Mouse (Mus musculus): ENCODE measurements at regions not wholly inside any gene's neighbourhood (a gene's known extent, or its start where the extent isn't known, plus 50 kb on each side); places are given as distances from the start of the nearest gene placed in this dataset.

GRCm38 (mm10) chr9:47276303-47277005 lies 253.5 kb upstream of the Cadm1 start:
- no peak for DNase-seq (ENCODE audit: low spot score)

DNA sequence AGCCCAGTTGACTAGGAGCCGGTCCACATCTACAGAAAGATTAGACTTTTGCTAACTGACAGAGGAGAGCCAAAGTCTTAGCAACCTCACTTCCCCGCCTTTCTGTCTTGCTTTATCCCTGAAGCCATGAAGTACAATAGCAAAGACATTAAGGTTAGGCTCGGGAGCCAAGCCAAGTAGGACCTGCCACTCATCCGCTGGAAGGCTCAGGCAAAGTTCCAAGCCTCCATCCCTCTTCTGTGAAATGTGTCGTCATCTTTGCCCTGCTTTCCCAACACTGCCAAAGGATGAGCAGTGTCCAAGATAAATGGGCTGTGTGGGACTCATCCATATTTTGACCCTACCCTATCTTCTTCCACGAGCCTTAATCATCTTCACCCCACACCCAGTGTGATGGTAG lies 250.6 kb upstream of the Cadm1 start:
- peak; percentile 5 for DNase-seq (ENCODE audit: low spot score)

- DNase-seq (ENCODE audit: low spot score): no peak
Measured at GRCm38 (mm10) chr9:47280146-47280545, 249.8 kb upstream of the Cadm1 start.

GRCm38 (mm10) chr9:47280598-47280997 lies 249.4 kb upstream of the Cadm1 start:
- no peak for DNase-seq (ENCODE audit: low spot score)

GRCm38 (mm10) chr9:47283746-47284455 lies 246.1 kb upstream of the Cadm1 start:
- no peak for DNase-seq (ENCODE audit: low spot score)

- DNase-seq (ENCODE audit: low spot score): no peak
Measured at GRCm38 (mm10) chr9:47286930-47287722, 242.8 kb upstream of the Cadm1 start.

DNA sequence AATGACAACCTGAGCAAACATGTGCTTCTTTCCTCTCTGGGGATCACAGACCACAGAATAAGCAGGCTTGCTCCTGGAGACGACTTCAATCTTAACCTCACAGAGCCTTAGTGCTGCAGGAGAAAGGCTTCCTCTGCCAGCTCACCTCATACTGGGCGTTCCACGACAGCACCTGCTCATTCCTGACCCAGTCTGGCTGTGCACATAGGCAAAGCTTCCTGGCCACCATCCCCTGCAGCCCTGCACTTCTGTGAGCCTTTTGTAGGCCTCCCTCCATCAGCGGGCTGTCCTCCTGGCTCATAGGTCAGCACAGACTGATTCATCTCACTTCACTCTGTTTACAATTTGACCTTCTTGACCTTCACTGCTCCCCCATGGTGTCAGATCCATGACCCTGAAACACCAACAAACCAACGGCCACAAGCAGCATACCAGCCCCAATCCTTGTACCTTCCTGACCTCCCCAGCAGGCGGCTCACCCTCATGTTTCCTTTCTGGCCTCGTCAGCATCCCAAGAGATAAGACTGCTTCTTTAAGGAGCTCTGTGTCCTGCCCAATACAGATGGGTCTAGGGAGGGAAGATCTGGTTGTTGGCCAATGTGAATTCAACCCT lies 241.3 kb upstream of the Cadm1 start:
- no peak for DNase-seq (ENCODE audit: low spot score)

- no peak for DNase-seq (ENCODE audit: low spot score)
Measured at GRCm38 (mm10) chr9:47300633-47301032, 229.3 kb upstream of the Cadm1 start.

GRCm38 (mm10) chr9:47307125-47307751 lies 222.7 kb upstream of the Cadm1 start:
- DNase-seq (ENCODE audit: low spot score): no peak

DNA sequence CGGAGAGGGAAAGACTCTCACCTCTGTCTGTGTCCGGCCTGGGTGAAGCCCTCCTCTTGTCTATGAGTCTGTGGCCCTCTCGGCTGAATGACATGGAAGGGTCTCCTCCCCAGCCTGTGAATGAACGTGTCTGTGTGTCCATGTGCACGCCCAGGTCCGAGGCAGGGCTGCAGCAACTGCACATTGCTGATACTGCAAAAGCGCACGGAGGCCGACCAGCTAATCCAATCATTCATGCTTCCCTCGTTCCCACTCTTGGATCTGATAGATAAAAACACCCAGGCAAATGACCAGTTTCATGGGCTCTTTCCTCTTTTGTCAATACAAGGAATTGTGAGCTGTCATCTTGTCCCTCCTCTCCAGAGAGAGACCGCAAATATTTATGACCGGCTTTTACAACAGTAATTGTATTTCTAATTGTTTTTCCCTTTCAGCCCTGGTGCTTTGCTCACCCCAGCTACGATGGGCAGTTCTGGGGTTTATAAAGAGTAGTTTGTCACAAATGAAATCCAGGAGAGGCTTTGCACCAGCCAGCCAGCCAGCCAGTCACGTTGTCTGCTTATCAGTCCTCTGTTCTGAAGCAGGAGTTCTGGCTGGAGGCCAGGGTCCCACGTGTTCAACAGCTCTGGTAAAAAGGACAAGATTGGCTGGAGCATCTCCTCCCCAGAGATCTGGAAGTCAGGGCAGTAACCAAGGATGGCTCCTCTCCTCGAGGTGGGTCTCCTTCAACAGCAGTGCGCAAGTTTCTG lies 222.0 kb upstream of the Cadm1 start:
- DNase-seq (ENCODE audit: low spot score): no peak

DNA sequence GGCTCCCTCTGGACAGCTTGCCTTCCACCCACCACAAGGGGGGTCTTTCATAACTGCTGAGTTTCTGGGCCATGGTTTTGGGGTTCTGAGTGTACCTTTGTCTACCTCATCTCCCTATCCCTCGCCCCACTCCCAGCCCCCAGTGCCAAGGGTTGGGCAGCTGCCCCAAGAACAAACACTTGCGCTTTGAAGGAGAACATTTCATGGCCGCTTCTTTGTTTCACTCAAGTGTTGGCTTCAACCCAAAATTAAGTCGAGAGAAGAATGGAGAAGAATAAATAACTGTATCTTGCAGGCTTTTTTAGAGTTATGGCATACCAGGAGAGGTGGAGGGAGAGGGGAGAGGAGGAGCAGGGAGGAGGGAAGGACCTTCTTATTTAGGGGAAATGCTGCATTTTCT lies 216.5 kb upstream of the Cadm1 start:
- DNase-seq (ENCODE audit: low spot score): no peak

GRCm38 (mm10) chr9:47314236-47314635 lies 215.7 kb upstream of the Cadm1 start:
- DNase-seq (ENCODE audit: low spot score): no peak

GRCm38 (mm10) chr9:47320345-47320744 lies 209.6 kb upstream of the Cadm1 start:
- no peak for DNase-seq (ENCODE audit: low spot score)

DNA sequence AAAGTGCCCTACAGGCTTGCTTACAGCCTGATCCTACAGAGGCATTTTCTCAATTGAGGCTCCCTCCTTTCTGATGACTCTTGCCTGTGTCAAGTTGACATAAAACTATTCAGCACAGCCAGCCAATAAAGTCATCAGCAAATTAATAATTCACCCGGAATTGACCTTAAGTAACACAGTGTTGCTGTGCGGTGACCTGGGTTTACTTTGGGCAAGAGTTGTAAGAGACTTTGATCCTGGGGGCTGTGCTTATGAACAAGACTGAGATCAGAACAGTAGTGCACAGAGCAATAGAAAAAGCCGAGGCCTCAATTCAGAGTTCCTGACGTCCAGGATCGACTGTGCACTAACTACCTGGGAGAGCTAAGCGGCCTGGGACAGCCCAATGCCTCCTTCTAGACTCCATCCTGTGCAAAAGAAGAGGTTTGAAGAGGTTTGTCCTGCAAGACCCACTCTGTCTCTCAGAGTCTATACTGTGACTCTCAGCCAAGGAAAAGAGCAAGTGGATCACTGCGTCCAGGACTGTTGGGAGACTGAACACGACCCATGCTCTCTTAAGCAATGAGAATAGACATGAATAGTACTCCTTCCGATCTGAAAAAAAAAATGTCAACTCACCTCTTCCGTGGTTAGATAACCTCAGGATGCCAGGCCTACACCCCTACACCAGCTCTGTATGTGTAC lies 208.7 kb upstream of the Cadm1 start:
- DNase-seq (ENCODE audit: low spot score): no peak

GRCm38 (mm10) chr9:47322293-47322692 lies 207.7 kb upstream of the Cadm1 start:
- DNase-seq (ENCODE audit: low spot score): no peak

GRCm38 (mm10) chr9:47323051-47323450 lies 206.9 kb upstream of the Cadm1 start:
- no peak for DNase-seq (ENCODE audit: low spot score)

DNA sequence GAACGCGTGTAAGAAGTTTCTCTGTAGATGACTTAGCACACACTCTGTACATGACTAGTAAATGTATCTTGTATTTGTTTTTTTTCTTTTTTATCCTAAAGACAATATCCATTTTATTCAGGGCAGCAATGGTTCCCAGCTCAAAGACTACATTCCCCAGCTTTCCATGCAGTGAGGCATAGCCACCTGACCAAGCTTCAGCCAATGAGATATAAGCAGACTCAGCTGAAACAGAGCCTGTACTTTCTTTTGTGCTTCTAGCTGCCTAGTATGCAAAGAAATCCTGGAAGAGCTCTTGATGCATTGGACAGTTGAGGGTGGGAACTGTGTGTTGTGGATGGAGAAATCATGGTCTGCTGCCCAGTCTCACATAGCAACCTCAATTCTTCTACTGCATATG lies 202.4 kb upstream of the Cadm1 start:
- DNase-seq (ENCODE audit: low spot score): no peak

GRCm38 (mm10) chr9:47332929-47333328 lies 197.0 kb upstream of the Cadm1 start:
- no peak for DNase-seq (ENCODE audit: low spot score)

- no peak for DNase-seq (ENCODE audit: low spot score)
Measured at GRCm38 (mm10) chr9:47338221-47338620, 191.8 kb upstream of the Cadm1 start.

GRCm38 (mm10) chr9:47346527-47347111 lies 183.4 kb upstream of the Cadm1 start:
- no peak for DNase-seq (ENCODE audit: low spot score)
